Comparison of ENCODE assay signal across 9 mouse cellular contexts in the genomic region with DNA sequence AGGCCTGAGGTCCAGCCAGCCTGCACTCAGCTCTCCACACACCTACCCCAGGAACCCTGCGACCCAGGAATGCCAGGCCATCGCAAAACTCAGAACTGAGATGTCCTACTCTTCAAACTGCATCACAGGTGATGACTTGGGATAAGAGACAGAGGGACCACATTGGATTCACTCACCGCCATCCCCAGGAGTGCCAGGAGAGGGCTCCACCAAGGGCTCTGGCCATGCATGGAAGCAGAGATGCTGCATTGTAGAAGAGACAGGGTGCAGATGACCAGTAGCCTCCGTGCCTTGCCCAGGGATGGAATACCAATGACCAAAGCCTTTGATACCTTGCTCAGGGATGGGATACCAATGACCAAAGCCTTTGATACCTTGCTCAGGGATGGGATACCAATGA. TPM values are rescaled to one million over a fixed set of nuclear protein-coding genes. Genes with fewer than 3 reads are reported as not detected.
DNase-seq lines count a peak whose midpoint lies in the region; ATAC-seq and TF ChIP-seq lines count a peak whose summit lies in the region.
"Had no signal": no experiment of that assay in that cellular context is flagged by ENCODE, and none has a peak within 500 bp of the region (broad histone marks: within the 10 kb centered on the region; RNA-seq: fewer than 3 reads in every experiment).

No protein-coding gene starts in this region.

- peak; percentile 14 to 21 for DNase-seq in frontal cortex, postnatal 36 days (ENCODE audit: low spot score in 2 of 2)
- no peak for DNase-seq in frontal cortex, postnatal 14 days (ENCODE audit: low spot score in 2 of 2)
- DNase-seq in midbrain, postnatal 0 days (ENCODE audit: low spot score) = no peak
- no peak for DNase-seq in midbrain, embryonic 11.5 days (ENCODE audit: low spot score, missing footprints)
- DNase-seq in retina, embryonic 14.5 days (ENCODE audit: low spot score) = peak; percentile 64
- no peak for DNase-seq in layer of hippocampus, postnatal 10 days (ENCODE audit: low spot score in 2 of 2)
- no peak for DNase-seq in layer of hippocampus, postnatal 36 days

- no peaks in the 10 kb centered on the region for H3K27me3 ChIP-seq in midbrain, postnatal 0 days (ENCODE audit: insufficient read depth, low read length)
- H3K27me3 ChIP-seq in midbrain, embryonic 11.5 days (ENCODE audit: control insufficient read depth, insufficient read depth, low read length) = no peaks in the 10 kb centered on the region
- H3K27me3 ChIP-seq: lung, embryonic 15.5 days had no signal

- H3K9ac ChIP-seq in midbrain, postnatal 0 days (replicated peaks; ENCODE audit: low read length, poor library complexity, severe bottlenecking) = no peak overlapping the region
- H3K9ac ChIP-seq in midbrain, embryonic 11.5 days (ENCODE audit: low read length) = no peak overlapping the region
- H3K9ac ChIP-seq: lung, embryonic 15.5 days had no signal

- no peaks in the 10 kb centered on the region for H3K36me3 ChIP-seq in midbrain, postnatal 0 days (ENCODE audit: insufficient read depth, low read length)
- no peaks in the 10 kb centered on the region for H3K36me3 ChIP-seq in midbrain, embryonic 11.5 days (ENCODE audit: control insufficient read depth, insufficient read depth, low read length)
- H3K36me3 ChIP-seq: lung, embryonic 15.5 days had no signal

- ATAC-seq in midbrain, postnatal 0 days (ENCODE audit: low FRiP score) = no peak
- no peak for ATAC-seq in midbrain, embryonic 11.5 days (ENCODE audit: low FRiP score)

- H3K27ac ChIP-seq in midbrain, postnatal 0 days (ENCODE audit: low read depth, low read length) = no peak overlapping the region
- H3K27ac ChIP-seq in midbrain, embryonic 11.5 days (ENCODE audit: low read depth, low read length) = no peak overlapping the region
- H3K27ac ChIP-seq in bone marrow macrophage, adult 2 months (ENCODE audit: insufficient read depth, low read depth, low read length) = no peak overlapping the region
- H3K27ac ChIP-seq: lung, embryonic 15.5 days had no signal

- no peak for TF ChIP-seq POLR2A in bone marrow macrophage, adult 2 months (IDR thresholded peaks at IDR 0.05; ENCODE audit: borderline replicate concordance, low read depth, low read length)

- H3K4me1 ChIP-seq in midbrain, postnatal 0 days (ENCODE audit: insufficient read depth, low read length) = no peaks in the 10 kb centered on the region
- no peaks in the 10 kb centered on the region; the same call in 1 of the 2 replicates for H3K4me1 ChIP-seq in midbrain, embryonic 11.5 days (ENCODE audit: control insufficient read depth, insufficient read depth, low read length)
- peaks cover 18% of the 10 kb centered on the region for H3K4me1 ChIP-seq in bone marrow macrophage, adult 2 months (ENCODE audit: control insufficient read depth, insufficient read depth, low read length)

- H3K4me2 ChIP-seq in midbrain, postnatal 0 days (ENCODE audit: low read depth, low read length, poor library complexity, severe bottlenecking) = no peak overlapping the region
- no peak overlapping the region for H3K4me2 ChIP-seq in midbrain, embryonic 11.5 days
- H3K4me2 ChIP-seq: lung, embryonic 15.5 days had no signal

- no peaks in the 10 kb centered on the region for H3K9me3 ChIP-seq in midbrain, postnatal 0 days (ENCODE audit: low read length)
- H3K9me3 ChIP-seq in midbrain, embryonic 11.5 days (ENCODE audit: control insufficient read depth, low read length) = no peaks in the 10 kb centered on the region
- H3K9me3 ChIP-seq: lung, embryonic 15.5 days had no signal

- TF ChIP-seq CTCF in midbrain, postnatal 0 days (IDR thresholded peaks at IDR 0.05) = peak; percentile 66
- TF ChIP-seq CTCF in bone marrow macrophage, adult 2 months (IDR thresholded peaks at IDR 0.05; ENCODE audit: low read depth, low read length) = peak; percentile 48; the same call in 1 of the 2 replicates

- no peak overlapping the region for H3K4me3 ChIP-seq in midbrain, postnatal 0 days (ENCODE audit: low read depth, low read length)
- H3K4me3 ChIP-seq in midbrain, embryonic 11.5 days (ENCODE audit: low read depth, low read length) = no peak overlapping the region
- no peak overlapping the region for H3K4me3 ChIP-seq in bone marrow macrophage, adult 2 months (ENCODE audit: insufficient read depth, low read length)
- H3K4me3 ChIP-seq: lung, embryonic 15.5 days had no signal

- 75% methylated on average over 4 of the region's 4 CpGs for WGBS in midbrain, postnatal 0 days
- 69% methylated on average over 4 of the region's 4 CpGs for WGBS in midbrain, embryonic 11.5 days

RNA-seq across cellular contexts. Expression of a gene that starts 9.3 kb away (rescaled TPM):
- 171 and 175 TPM in 2 replicates for total RNA-seq in midbrain, postnatal 0 days (2014; rRNA removed)
- 108 and 111 TPM in 2 replicates for polyA plus RNA-seq in midbrain, postnatal 0 days (2015; fragmentation: Nextera tagmentation; extraction: Ambion mirVana)
- polyA plus RNA-seq in midbrain, embryonic 11.5 days (2014; fragmentation: Nextera tagmentation; extraction: Ambion mirVana) = 46.3 and 53.3 TPM in 2 replicates
- polyA plus RNA-seq in bone marrow macrophage, adult 2 months (2012; ENCODE audit: insufficient read depth, insufficient read length, missing spikeins) = 50.1 and 60.0 TPM in 2 replicates
- 100 to 1,000 TPM; 107 to 123 TPM for total RNA-seq in layer of hippocampus, postnatal 10 days (2021)
- total RNA-seq in layer of hippocampus, postnatal 36 days (2021) = 10 to 100 TPM; 80.2 to 86.1 TPM

Comparison
In these comparisons a context has a peak if more than half of its experiments do, and no peak if none do; other contexts are left out.
1. DNase-seq: peak in frontal cortex, postnatal 36 days (2 of 2) and retina, embryonic 14.5 days (single experiment); none in frontal cortex, postnatal 14 days (0 of 2), midbrain, postnatal 0 days (single experiment), midbrain, embryonic 11.5 days (single experiment), layer of hippocampus, postnatal 10 days (0 of 2) and layer of hippocampus, postnatal 36 days (0 of 2).